Comparison of ENCODE assay signal across 8 mouse cellular contexts in the genomic region with DNA sequence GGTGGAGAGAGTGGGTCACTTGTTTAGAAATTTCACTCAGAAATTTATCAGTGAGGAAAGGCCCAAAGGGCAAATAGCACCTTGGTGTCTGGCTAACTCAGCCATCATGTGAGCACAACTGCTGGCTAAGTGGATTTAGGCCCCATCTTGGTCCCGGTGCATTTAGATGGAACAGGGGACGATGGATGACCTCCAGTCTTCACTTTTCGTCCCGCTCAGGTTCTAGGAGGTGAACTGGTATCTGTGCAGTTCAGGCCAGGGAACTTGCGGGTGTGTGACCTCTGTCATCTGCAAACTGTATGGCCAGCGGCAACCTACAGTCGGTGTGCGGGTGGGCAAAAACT. TPM values are rescaled to one million over a fixed set of nuclear protein-coding genes. Genes with fewer than 3 reads are reported as not detected.
DNase-seq lines count a peak whose midpoint lies in the region; ATAC-seq and TF ChIP-seq lines count a peak whose summit lies in the region.

No protein-coding gene starts in this region.

- no peaks in the 10 kb centered on the region for H3K9me3 ChIP-seq in kidney, embryonic 14.5 days (ENCODE audit: control insufficient read depth, low read length)
- no peaks in the 10 kb centered on the region for H3K9me3 ChIP-seq in hindbrain, postnatal 0 days (ENCODE audit: low read length)
- H3K9me3 ChIP-seq in midbrain, postnatal 0 days (ENCODE audit: low read length) = no peaks in the 10 kb centered on the region

- TF ChIP-seq POLR2A in kidney, adult 2 months (IDR thresholded peaks at IDR 0.05; ENCODE audit: low read depth, low read length) = no peak

- 14% methylated on average over 8 of the region's 8 CpGs for WGBS in kidney, embryonic 14.5 days
- 48% methylated on average over 8 of the region's 8 CpGs for WGBS in kidney, adult 2 months
- WGBS in hindbrain, postnatal 0 days = 18% methylated on average over 8 of the region's 8 CpGs
- 27% methylated on average over 8 of the region's 8 CpGs for WGBS in midbrain, postnatal 0 days

- no peak for TF ChIP-seq CTCF in kidney, adult 2 months (conservative IDR thresholded peaks at IDR 0.05; ENCODE audit: insufficient read depth, insufficient read length, low read depth, low read length)
- no peak for TF ChIP-seq CTCF in hindbrain, postnatal 0 days (IDR thresholded peaks at IDR 0.05; ENCODE audit: low read depth)
- no peak for TF ChIP-seq CTCF in midbrain, postnatal 0 days (IDR thresholded peaks at IDR 0.05)

- H3K36me3 ChIP-seq in kidney, embryonic 14.5 days (ENCODE audit: control insufficient read depth, insufficient read depth, low read length) = no peaks in the 10 kb centered on the region
- H3K36me3 ChIP-seq in kidney, adult 2 months (ENCODE audit: control insufficient read depth, insufficient read depth, low read length) = no peaks in the 10 kb centered on the region
- no peaks in the 10 kb centered on the region for H3K36me3 ChIP-seq in hindbrain, postnatal 0 days (ENCODE audit: insufficient read depth, low read length)
- no peaks in the 10 kb centered on the region for H3K36me3 ChIP-seq in midbrain, postnatal 0 days (ENCODE audit: insufficient read depth, low read length)

- DNase-seq in kidney, adult 2 months = no peak
- peak; percentile 28 for DNase-seq in embryo, embryonic 10 days (ENCODE audit: low spot score)
- DNase-seq in hindbrain, postnatal 0 days (ENCODE audit: low spot score) = no peak
- no peak for DNase-seq in midbrain, postnatal 0 days (ENCODE audit: low spot score)
- no peak for DNase-seq in ovary, adult 18-20 months (ENCODE audit: low spot score)
- no peak for DNase-seq in left cerebral cortex, postnatal 10 days (ENCODE audit: extremely low spot score in 1 of 2, low spot score in 2 of 2)

- H3K9ac ChIP-seq in kidney, embryonic 14.5 days (ENCODE audit: low read depth, low read length) = no peak overlapping the region
- peak overlapping the region; percentile 46; the same call in 1 of the 2 replicates for H3K9ac ChIP-seq in hindbrain, postnatal 0 days (replicated peaks; ENCODE audit: low read length)
- H3K9ac ChIP-seq in midbrain, postnatal 0 days (replicated peaks; ENCODE audit: low read length, poor library complexity, severe bottlenecking) = no peak overlapping the region

- ATAC-seq in kidney, embryonic 14.5 days (ENCODE audit: low FRiP score, low TSS enrichment) = no peak
- ATAC-seq in hindbrain, postnatal 0 days = no peak
- no peak for ATAC-seq in midbrain, postnatal 0 days (ENCODE audit: low FRiP score)
- ATAC-seq in frontal cortex, adult (ENCODE audit: low TSS enrichment) = no peak

- H3K27ac ChIP-seq in kidney, embryonic 14.5 days (ENCODE audit: low read depth, low read length) = no peak overlapping the region
- H3K27ac ChIP-seq in kidney, adult 2 months (ENCODE audit: insufficient read depth, low read depth, low read length) = no peak overlapping the region
- H3K27ac ChIP-seq in hindbrain, postnatal 0 days = no peak overlapping the region
- no peak overlapping the region for H3K27ac ChIP-seq in midbrain, postnatal 0 days (ENCODE audit: low read depth, low read length)

- H3K4me2 ChIP-seq in kidney, embryonic 14.5 days (replicated peaks; ENCODE audit: low read depth, low read length) = peak overlapping the region; percentile 93
- H3K4me2 ChIP-seq in hindbrain, postnatal 0 days (ENCODE audit: low read depth, low read length) = peak overlapping the region; percentile 78
- peak overlapping the region; percentile 91 for H3K4me2 ChIP-seq in midbrain, postnatal 0 days (ENCODE audit: low read depth, low read length, poor library complexity, severe bottlenecking)

- H3K4me3 ChIP-seq in kidney, embryonic 14.5 days (ENCODE audit: low read length) = peak overlapping the region; percentile 52
- H3K4me3 ChIP-seq in kidney, adult 2 months (ENCODE audit: insufficient read depth, low read depth, low read length) = no peak overlapping the region
- peak overlapping the region; percentile 47; the same call in 1 of the 2 replicates for H3K4me3 ChIP-seq in hindbrain, postnatal 0 days (ENCODE audit: low read length)
- peak overlapping the region; percentile 46; the same call in 1 of the 2 replicates for H3K4me3 ChIP-seq in midbrain, postnatal 0 days (ENCODE audit: low read depth, low read length)

- intact Hi-C loops in left cerebral cortex, postnatal 10 days (cut with DNase I) = loop anchor here (10.0 kb wide), 2 partner anchors 474 to 524 kb away; no protein-coding TSS in a partner anchor

- peaks cover 80% of the 10 kb centered on the region for H3K27me3 ChIP-seq in kidney, embryonic 14.5 days (ENCODE audit: control insufficient read depth, insufficient read depth, low read length)
- peaks cover 25% of the 10 kb centered on the region for H3K27me3 ChIP-seq in kidney, adult 2 months (replicated peaks; ENCODE audit: control insufficient read depth, insufficient read depth, low read length)
- H3K27me3 ChIP-seq in hindbrain, postnatal 0 days (ENCODE audit: insufficient read depth, low read length) = peaks cover 66% of the 10 kb centered on the region
- H3K27me3 ChIP-seq in midbrain, postnatal 0 days (ENCODE audit: insufficient read depth, low read length) = peaks cover 45% of the 10 kb centered on the region

- H3K4me1 ChIP-seq in kidney, embryonic 14.5 days (ENCODE audit: control insufficient read depth, insufficient read depth, low read length) = peaks cover 3% of the 10 kb centered on the region; the same call in 1 of the 2 replicates
- peaks cover 6% of the 10 kb centered on the region for H3K4me1 ChIP-seq in kidney, adult 2 months (ENCODE audit: control insufficient read depth, insufficient read depth, low read length)
- H3K4me1 ChIP-seq in hindbrain, postnatal 0 days (ENCODE audit: insufficient read depth, low read length) = peaks cover 6% of the 10 kb centered on the region; the same call in 1 of the 2 replicates
- H3K4me1 ChIP-seq in midbrain, postnatal 0 days (ENCODE audit: insufficient read depth, low read length) = 0 out of 2 replicates have a peak, but pooled peaks cover 6% of the 10 kb centered on the region

RNA-seq across cellular contexts. Expression of a gene that starts 8.4 kb away (rescaled TPM):
- 0.05 and 0.09 TPM in 2 replicates for polyA plus RNA-seq in kidney, embryonic 14.5 days (2014; fragmentation: Nextera tagmentation; extraction: Ambion mirVana)
- polyA plus RNA-seq in kidney, adult 2 months (2012; rRNA removed) = 0.03 TPM in 1 of 2 replicates, not detected in the other
- 0.58 and 1.1 TPM in 2 replicates for total RNA-seq in hindbrain, postnatal 0 days (2014; rRNA removed)
- 0.48 and 0.50 TPM in 2 replicates for polyA plus RNA-seq in hindbrain, postnatal 0 days (2015; fragmentation: Nextera tagmentation; extraction: Ambion mirVana)
- 1.1 and 1.2 TPM in 2 replicates for total RNA-seq in midbrain, postnatal 0 days (2014; rRNA removed)
- polyA plus RNA-seq in midbrain, postnatal 0 days (2015; fragmentation: Nextera tagmentation; extraction: Ambion mirVana) = 0.07 and 0.60 TPM in 2 replicates
- 10 to 100 TPM; 97.9 to 99.5 TPM for total RNA-seq in left cerebral cortex, postnatal 10 days (2021)
